Comparison of ENCODE assay signal across 8 mouse cellular contexts in genomic region chr3:104713836-104714631, GRCm38 (mm10).
A peak's percentile ranks its signal among the peaks of the same experiment; 100 is the strongest.
DNase-seq lines count a peak whose midpoint lies in the region; ATAC-seq lines count a peak whose summit lies in the region.

No protein-coding gene starts in this region.

- H3K4me1 ChIP-seq in hindbrain, embryonic 16.5 days (ENCODE audit: control insufficient read depth, insufficient read depth, low read depth, low read length), result peaks cover 5% of the 10 kb centered on the region; the same call in 1 of the 2 replicates

- DNase-seq in R1 (ENCODE audit: low read depth, low spot score), result peak; percentile 88
- peak; percentile 80 to 82 for DNase-seq in cerebellum, postnatal 25 days
- peak; percentile 74 to 81 for DNase-seq in frontal cortex, postnatal 36 days (ENCODE audit: low spot score in 2 of 2)
- peak; percentile 66 to 73 for DNase-seq in left cerebral cortex, adult 18-20 months (ENCODE audit: low spot score in 2 of 2)
- peak; percentile 72 to 82 for DNase-seq in lung, postnatal 4 days
- peak; percentile 61 for DNase-seq in right cerebral cortex, adult 18-20 months
- DNase-seq in urinary bladder, adult 2 months (ENCODE audit: low spot score), result peak; percentile 42

- no peaks in the 10 kb centered on the region for H3K36me3 ChIP-seq in hindbrain, embryonic 16.5 days (ENCODE audit: control insufficient read depth, insufficient read depth, low read length)

- H3K27ac ChIP-seq in hindbrain, embryonic 16.5 days (ENCODE audit: low read depth, low read length), result no peak overlapping the region

- peak; percentile 81 for ATAC-seq in hindbrain, embryonic 16.5 days

- peak overlapping the region; percentile 22 for H3K4me3 ChIP-seq in hindbrain, embryonic 16.5 days (ENCODE audit: low read length)

- H3K27me3 ChIP-seq in hindbrain, embryonic 16.5 days (replicated peaks; ENCODE audit: control insufficient read depth, insufficient read depth, low read length), result no peaks in the 10 kb centered on the region

- H3K9me3 ChIP-seq in hindbrain, embryonic 16.5 days (ENCODE audit: control insufficient read depth, low read length), result no peaks in the 10 kb centered on the region

- H3K9ac ChIP-seq in hindbrain, embryonic 16.5 days (ENCODE audit: low read depth, low read length), result peak overlapping the region; percentile 45

- peak overlapping the region; percentile 53 for H3K4me2 ChIP-seq in hindbrain, embryonic 16.5 days (ENCODE audit: low read length)

- WGBS in hindbrain, embryonic 16.5 days, result 25% methylated on average over 8 of the region's 8 CpGs
